Mouse (Mus musculus): ENCODE results near the gene Rnf186.
A peak's percentile ranks its signal among the peaks of the same experiment; 100 is the strongest.
"Not testable (repeated sequence)": the region's sequence is repeated elsewhere in the genome, so short reads cannot be mapped to it uniquely, and the experiment has no call there.

The Rnf186 gene

GRCm38 (mm10) chr4:138972139-138972826 lies 5.4 kb downstream of the Rnf186 start:
- peak; percentile 53 for DNase-seq

- peak; percentile 65 for DNase-seq
These were observed 6.2 kb downstream of the Rnf186 start, which contains the start of gene Tmco4 for GRCm38 (mm10) chr4:138972827-138973718. Tmco4 (plus strand) TSS chr4:138972888.

GRCm38 (mm10) chr4:138973719-138974115 lies 6.8 kb downstream of the Rnf186 start:
- no peak for DNase-seq

- not testable (repeated sequence) for DNase-seq
These were observed 7.6 kb downstream of the Rnf186 start for GRCm38 (mm10) chr4:138974540-138974939.

GRCm38 (mm10) chr4:138975194-138975593 lies 8.3 kb downstream of the Rnf186 start:
- DNase-seq, result no peak

GRCm38 (mm10) chr4:138976046-138976445 lies 9.1 kb downstream of the Rnf186 start:
- no peak for DNase-seq

GRCm38 (mm10) chr4:138980021-138980420 lies 13.1 kb downstream of the Rnf186 start:
- DNase-seq, result no peak

- DNase-seq, result no peak
These were observed 14.0 kb downstream of the Rnf186 start for GRCm38 (mm10) chr4:138980771-138981420.

GRCm38 (mm10) chr4:138983422-138983821 lies 16.5 kb downstream of the Rnf186 start:
- DNase-seq, result no peak

GRCm38 (mm10) chr4:138984744-138985143 lies 17.8 kb downstream of the Rnf186 start:
- no peak for DNase-seq

GRCm38 (mm10) chr4:138986280-138986679 lies 19.4 kb downstream of the Rnf186 start:
- DNase-seq, result no peak

GRCm38 (mm10) chr4:138994389-138994788 lies 27.5 kb downstream of the Rnf186 start:
- no peak for DNase-seq

- no peak for DNase-seq
These were observed 29.5 kb downstream of the Rnf186 start for GRCm38 (mm10) chr4:138996410-138996809.

- DNase-seq, result no peak
These were observed 30.2 kb downstream of the Rnf186 start for GRCm38 (mm10) chr4:138997121-138997520.

GRCm38 (mm10) chr4:138998611-138999010 lies 31.7 kb downstream of the Rnf186 start:
- no peak for DNase-seq

GRCm38 (mm10) chr4:139001026-139001425 lies 34.1 kb downstream of the Rnf186 start:
- DNase-seq, result no peak

- no peak for DNase-seq
These were observed 34.5 kb downstream of the Rnf186 start for GRCm38 (mm10) chr4:139001433-139001832.

GRCm38 (mm10) chr4:139004067-139004466 lies 37.2 kb downstream of the Rnf186 start:
- DNase-seq, result no peak

- DNase-seq, result no peak
These were observed 38.3 kb downstream of the Rnf186 start for GRCm38 (mm10) chr4:139005214-139005613.

GRCm38 (mm10) chr4:139007353-139007752 lies 40.4 kb downstream of the Rnf186 start:
- DNase-seq, result no peak

GRCm38 (mm10) chr4:139007981-139008536 lies 41.1 kb downstream of the Rnf186 start:
- DNase-seq, result no peak

- no peak for DNase-seq
These were observed 44.3 kb downstream of the Rnf186 start for GRCm38 (mm10) chr4:139011201-139011702.

GRCm38 (mm10) chr4:139013281-139013680 lies 46.4 kb downstream of the Rnf186 start:
- DNase-seq, result no peak
